Mouse (Mus musculus) thymus, postnatal 4 days (tissue): ENCODE measurements at regions not wholly inside any gene's neighbourhood (a gene's known extent, or its start where the extent isn't known, plus 50 kb on each side); places are given as distances from the start of the nearest gene placed in this dataset.

Source experiments
- DNase-seq: peaks from one replicate; pipeline ENCODE4 v3.0.0; 2021

GRCm38 (mm10) chr4:64200808-64201190 is 154.0 kb upstream of the Tnc start:
- DNase-seq = no peak

GRCm38 (mm10) chr4:64200151-64200807 is 153.5 kb upstream of the Tnc start:
- DNase-seq = peak; percentile 6

GRCm38 (mm10) chr4:64184986-64185385 is 138.2 kb upstream of the Tnc start:
- no peak for DNase-seq

GRCm38 (mm10) chr4:64175938-64176337 is 129.1 kb upstream of the Tnc start:
- DNase-seq = peak; percentile 3

GRCm38 (mm10) chr4:64171476-64171875 is 124.7 kb upstream of the Tnc start:
- no peak for DNase-seq

- no peak for DNase-seq
Measured at GRCm38 (mm10) chr4:64148989-64149463, 102.2 kb upstream of the Tnc start.

GRCm38 (mm10) chr4:64145924-64146323 is 99.1 kb upstream of the Tnc start:
- DNase-seq = no peak

- no peak for DNase-seq
Measured at GRCm38 (mm10) chr4:64142963-64143362, 96.1 kb upstream of the Tnc start.

- no peak for DNase-seq
Measured at GRCm38 (mm10) chr4:64142356-64142787, 95.6 kb upstream of the Tnc start.

- no peak for DNase-seq
Measured at GRCm38 (mm10) chr4:64139836-64140235, 93.0 kb upstream of the Tnc start.

GRCm38 (mm10) chr4:64135036-64135435 is 88.2 kb upstream of the Tnc start:
- no peak for DNase-seq

- no peak for DNase-seq
Measured at GRCm38 (mm10) chr4:64129290-64129689, 82.5 kb upstream of the Tnc start.

- no peak for DNase-seq
Measured at GRCm38 (mm10) chr4:64124387-64125088, 77.7 kb upstream of the Tnc start.

- DNase-seq = no peak
Measured at GRCm38 (mm10) chr4:64123675-64124074, 76.9 kb upstream of the Tnc start.

- DNase-seq = no peak
Measured at GRCm38 (mm10) chr4:64098247-64098646, 51.4 kb upstream of the Tnc start.
